Mouse (Mus musculus): Measurements from ENCODE around the gene Cers6. TPM values are rescaled to one million over a fixed set of nuclear protein-coding genes. Genes with fewer than 3 reads are reported as not detected.

The Cers6 gene
- polyA plus RNA-seq, 1 experiment from 2014 or later, result 36.7 TPM

DNA sequence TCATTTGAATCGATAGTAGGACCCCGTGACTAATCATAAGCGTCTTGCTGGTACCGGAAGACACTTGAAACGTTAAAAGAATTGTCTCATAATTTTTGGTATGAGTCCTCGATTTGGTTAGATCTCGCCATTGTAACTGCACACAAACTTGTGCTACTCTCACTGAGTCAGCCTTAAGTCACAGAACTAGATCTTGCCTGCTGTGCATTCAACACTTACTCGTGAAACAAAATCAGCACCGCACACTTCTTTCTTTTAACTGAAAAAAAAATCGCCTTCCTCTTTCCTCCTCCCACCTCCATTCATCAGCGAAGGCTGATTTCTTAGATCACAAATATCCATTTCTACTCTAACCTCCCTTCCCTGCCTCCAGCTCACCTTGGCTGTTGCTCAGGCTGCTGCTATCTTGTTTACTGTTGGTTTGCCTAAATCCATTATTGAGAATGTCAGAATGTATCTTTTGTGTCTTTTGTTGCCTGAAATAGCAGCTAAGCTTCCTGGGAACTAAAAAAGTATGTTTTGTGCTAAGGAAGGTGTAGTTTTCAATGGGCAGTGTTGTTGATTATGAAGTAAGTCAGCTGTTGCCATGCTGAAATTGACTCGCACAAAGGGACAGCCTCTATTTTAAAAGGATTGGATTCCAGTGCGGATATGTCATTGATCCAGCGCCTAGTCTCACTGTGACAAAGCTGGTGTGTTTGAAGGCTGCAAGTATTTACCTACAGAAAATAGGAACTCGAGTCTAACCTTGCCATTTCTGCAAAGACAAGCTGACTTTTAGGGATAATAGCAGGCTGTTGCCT, 1.4 kb downstream of the Cers6 start:
- Histone ChIP-seq H3K36me3 (ENCODE audit: poor library complexity, severe bottlenecking) (no peaks in the 10 kb centered on the region), H3K9ac (peak overlapping the region; percentile 91), H3K4me3 (peak overlapping the region; percentile 90), H3K27me3 (peaks cover 8% of the 10 kb centered on the region), H3K27ac (no peak overlapping the region), H3K4me2 (peak overlapping the region; percentile 70), H3K4me1 (peaks cover 22% of the 10 kb centered on the region), H3K9me3 (replicated peaks) (no peaks in the 10 kb centered on the region)
- ATAC-seq, result no peak
- 2% methylated on average over 15 of the region's 15 CpGs for WGBS

DNA sequence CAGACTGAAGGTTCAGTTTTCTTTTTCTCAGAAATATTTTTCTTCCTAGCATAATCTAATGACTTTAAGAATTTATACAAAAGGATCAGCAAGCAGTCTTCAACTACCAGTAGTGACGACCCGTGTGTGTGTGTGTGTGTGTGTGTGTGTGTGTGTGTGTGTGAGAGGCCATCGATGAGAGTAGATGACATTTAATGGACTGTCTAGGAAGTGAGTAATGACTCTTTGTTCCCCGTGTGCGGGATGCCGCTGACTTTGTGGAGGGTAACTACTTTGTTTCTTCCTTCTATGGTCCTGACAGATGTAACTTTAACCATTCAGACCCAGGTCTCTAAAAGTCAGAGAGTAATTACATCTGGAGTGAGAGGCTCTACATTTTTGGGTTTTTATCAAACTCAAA, 2.3 kb downstream of the Cers6 start:
- peaks cover 8% of the 10 kb centered on the region for H3K27me3 ChIP-seq
- no peak overlapping the region for H3K27ac ChIP-seq
- WGBS, result 64% methylated on average over 6 of the region's 6 CpGs
- H3K9ac ChIP-seq, result peak overlapping the region; percentile 91; the same call in 1 of the 2 replicates
- ATAC-seq, result no peak
- H3K9me3 ChIP-seq (replicated peaks), result no peaks in the 10 kb centered on the region
- no peaks in the 10 kb centered on the region for H3K36me3 ChIP-seq (ENCODE audit: poor library complexity, severe bottlenecking)
- peaks cover 22% of the 10 kb centered on the region for H3K4me1 ChIP-seq
- peak overlapping the region; percentile 70 for H3K4me2 ChIP-seq
- peak overlapping the region; percentile 90 for H3K4me3 ChIP-seq

DNA sequence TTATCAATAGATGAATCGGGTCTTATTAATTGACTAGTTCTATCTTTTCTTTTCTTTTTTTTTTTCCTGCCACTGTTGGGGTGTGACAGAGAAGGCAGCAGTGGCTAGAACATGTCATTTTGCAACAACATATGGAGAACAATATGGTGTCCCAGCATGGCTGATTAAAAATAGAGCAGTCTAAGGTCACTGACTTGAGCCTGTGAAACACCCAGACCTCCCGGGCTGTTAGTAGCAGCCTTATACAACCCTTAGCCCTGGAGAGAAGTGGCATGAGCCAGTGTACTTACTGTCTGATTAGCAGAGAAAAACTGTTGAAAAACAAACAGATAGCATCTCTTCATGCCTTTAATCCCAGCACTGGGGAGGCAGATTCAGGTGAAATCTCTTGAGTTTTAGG, 3.1 kb downstream of the Cers6 start:
- 79% methylated on average over 2 of the region's 2 CpGs for WGBS
- ATAC-seq, result no peak
- Histone ChIP-seq H3K27ac (no peak overlapping the region), H3K36me3 (ENCODE audit: poor library complexity, severe bottlenecking) (no peaks in the 10 kb centered on the region), H3K4me1 (peaks cover 22% of the 10 kb centered on the region), H3K4me3 (no peak overlapping the region), H3K9ac (no peak overlapping the region), H3K27me3 (peaks cover 8% of the 10 kb centered on the region), H3K9me3 (replicated peaks) (no peaks in the 10 kb centered on the region), H3K4me2 (0 out of 2 replicates have a peak overlapping the region, but pooled peaks have one; percentile 14)

DNA sequence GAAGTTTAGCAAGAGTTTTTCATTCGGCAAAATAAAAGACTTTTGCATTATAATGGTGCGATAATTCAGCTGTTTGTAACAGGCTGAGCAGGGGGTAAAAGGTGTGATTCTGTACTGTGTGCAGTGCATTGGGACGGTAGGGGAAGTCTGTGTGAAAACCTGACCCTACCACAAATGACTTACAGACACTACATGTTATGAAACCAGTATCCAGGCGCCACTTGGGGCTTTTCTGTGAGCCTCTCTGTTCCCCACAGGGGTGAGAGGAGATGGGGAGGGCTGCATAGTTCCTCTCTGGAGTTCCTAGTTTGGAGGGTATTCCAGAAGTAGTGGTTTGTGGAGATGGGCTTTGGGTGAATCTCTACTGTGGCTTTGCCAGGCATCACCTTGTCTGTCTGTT, 5.9 kb downstream of the Cers6 start:
- Histone ChIP-seq H3K9ac (no peak overlapping the region), H3K4me1 (peaks cover 23% of the 10 kb centered on the region), H3K4me2 (no peak overlapping the region), H3K4me3 (no peak overlapping the region), H3K27me3 (no peaks in the 10 kb centered on the region), H3K36me3 (ENCODE audit: poor library complexity, severe bottlenecking) (no peaks in the 10 kb centered on the region), H3K9me3 (replicated peaks) (no peaks in the 10 kb centered on the region), H3K27ac (no peak overlapping the region)
- no peak for ATAC-seq
- 72% methylated on average over 4 of the region's 4 CpGs for WGBS

DNA sequence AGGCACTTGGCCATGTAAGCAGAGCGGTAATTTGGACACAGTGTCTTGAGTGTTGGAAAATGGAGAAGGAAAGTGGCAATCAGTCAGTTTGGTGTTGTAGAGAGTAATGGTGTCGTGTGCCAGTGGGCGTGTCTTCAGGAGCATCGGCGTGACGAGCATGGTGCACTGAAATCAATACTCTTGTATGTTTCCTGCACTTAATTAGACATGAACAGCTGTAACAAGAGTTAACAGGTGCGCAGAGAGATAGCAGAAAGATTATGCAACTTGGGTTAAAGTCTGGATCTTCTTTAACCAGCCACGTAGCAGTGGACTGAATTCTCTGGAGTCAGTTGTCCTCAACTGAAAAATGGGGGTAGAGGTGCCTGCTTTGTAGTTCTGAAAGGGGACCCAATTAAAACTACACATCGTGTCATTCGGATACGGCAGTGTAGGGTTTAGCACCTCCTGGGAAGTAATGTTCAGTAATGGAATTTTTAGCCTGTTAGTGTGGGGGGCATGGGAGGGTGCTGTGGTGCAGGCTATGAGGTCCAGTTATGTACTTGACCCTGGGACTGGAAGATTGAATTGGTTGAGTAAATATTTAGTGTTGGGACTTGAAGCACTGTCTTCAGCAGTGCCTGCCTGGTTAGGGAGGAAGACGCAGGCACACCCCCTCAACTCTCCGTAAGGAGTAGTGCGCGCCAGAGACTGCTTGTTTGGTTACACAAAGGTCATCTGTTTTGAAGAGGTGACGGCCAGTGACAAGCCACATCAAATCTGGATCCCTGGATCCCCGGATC, 9.9 kb downstream of the Cers6 start:
- H3K4me3 ChIP-seq, result no peak overlapping the region
- H3K4me1 ChIP-seq, result 0 out of 2 replicates have a peak, but pooled peaks cover 5% of the 10 kb centered on the region
- H3K4me2 ChIP-seq, result no peak overlapping the region
- no peaks in the 10 kb centered on the region for H3K36me3 ChIP-seq (ENCODE audit: poor library complexity, severe bottlenecking)
- no peak overlapping the region for H3K9ac ChIP-seq
- H3K27ac ChIP-seq, result no peak overlapping the region
- no peak for ATAC-seq
- H3K27me3 ChIP-seq, result no peaks in the 10 kb centered on the region
- whole genome bisulfite sequencing, result 83% methylated on average over 17 of the region's 17 CpGs
- H3K9me3 ChIP-seq (replicated peaks), result no peaks in the 10 kb centered on the region

DNA sequence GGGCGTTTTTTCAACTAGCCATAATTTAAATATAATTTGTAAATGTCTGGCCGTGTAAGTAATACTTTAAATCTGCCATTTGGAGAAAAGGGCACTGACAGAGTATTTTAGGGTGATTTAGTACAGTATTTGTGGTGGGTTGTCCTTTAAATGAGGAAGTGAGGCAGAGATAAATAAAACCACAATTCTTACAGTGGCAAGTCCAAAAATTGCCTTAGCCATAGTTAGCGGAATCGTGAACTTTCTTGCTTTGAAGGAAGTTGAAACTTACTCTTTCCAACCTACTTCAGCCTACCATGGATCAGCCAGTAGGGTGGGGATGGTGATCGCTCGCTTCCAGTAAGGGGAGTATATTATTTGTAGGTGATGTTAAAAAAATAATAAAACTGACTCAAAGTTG, 11.8 kb downstream of the Cers6 start:
- no peak overlapping the region for H3K4me3 ChIP-seq
- H3K27ac ChIP-seq, result no peak overlapping the region
- WGBS, result 90% methylated on average over 6 of the region's 6 CpGs
- H3K9me3 ChIP-seq (replicated peaks), result no peaks in the 10 kb centered on the region
- ATAC-seq, result no peak
- no peak overlapping the region for H3K4me2 ChIP-seq
- no peaks in the 10 kb centered on the region for H3K27me3 ChIP-seq
- H3K9ac ChIP-seq, result no peak overlapping the region
- no peaks in the 10 kb centered on the region for H3K36me3 ChIP-seq (ENCODE audit: poor library complexity, severe bottlenecking)
- H3K4me1 ChIP-seq, result 0 out of 2 replicates have a peak, but pooled peaks cover 5% of the 10 kb centered on the region

DNA sequence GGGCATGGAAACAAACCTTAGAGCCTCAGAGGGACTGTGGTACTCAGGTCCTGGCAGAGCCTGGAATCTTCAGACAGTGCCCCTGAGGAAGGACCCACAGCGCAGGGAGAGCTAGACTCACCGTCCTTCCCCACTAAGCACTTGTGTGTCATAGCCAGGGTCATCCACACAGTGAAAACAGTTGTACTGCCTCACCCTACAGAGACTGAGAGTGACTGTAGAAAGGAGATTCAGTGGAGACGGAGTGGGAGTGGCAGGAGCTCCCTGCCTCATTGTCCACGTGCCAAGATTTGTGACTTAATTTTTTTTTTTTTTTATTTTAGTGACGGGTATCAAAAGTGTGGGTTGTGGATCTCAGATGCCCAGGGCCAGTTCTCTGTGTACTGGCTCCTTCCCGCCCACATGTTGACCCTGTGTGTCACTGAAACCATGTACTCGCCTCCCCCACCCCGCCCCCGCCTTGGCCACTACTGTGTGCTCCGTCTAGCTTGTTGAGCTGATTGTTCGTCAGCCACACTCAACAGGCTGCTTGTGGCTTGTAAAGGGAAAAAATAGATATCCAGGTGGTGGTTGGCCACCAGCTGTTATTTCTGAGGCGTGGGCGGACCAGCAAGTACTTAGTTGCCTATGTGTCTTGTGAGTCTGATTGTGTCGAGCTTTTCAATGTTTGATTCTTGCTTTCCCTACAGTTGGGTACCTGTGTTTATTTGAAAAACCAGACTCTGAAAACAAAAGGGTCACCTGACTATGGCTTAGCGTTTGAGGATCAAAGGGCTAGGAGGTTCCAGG, 12.6 kb downstream of the Cers6 start:
- no peak for ATAC-seq
- Histone ChIP-seq H3K27ac (no peak overlapping the region), H3K36me3 (ENCODE audit: poor library complexity, severe bottlenecking) (peaks cover 4% of the 10 kb centered on the region; the same call in 1 of the 2 replicates), H3K4me2 (no peak overlapping the region), H3K4me3 (no peak overlapping the region), H3K27me3 (no peaks in the 10 kb centered on the region), H3K4me1 (0 out of 2 replicates have a peak, but pooled peaks cover 5% of the 10 kb centered on the region), H3K9ac (no peak overlapping the region), H3K9me3 (replicated peaks) (no peaks in the 10 kb centered on the region)
- WGBS, result 71% methylated on average over 15 of the region's 15 CpGs

DNA sequence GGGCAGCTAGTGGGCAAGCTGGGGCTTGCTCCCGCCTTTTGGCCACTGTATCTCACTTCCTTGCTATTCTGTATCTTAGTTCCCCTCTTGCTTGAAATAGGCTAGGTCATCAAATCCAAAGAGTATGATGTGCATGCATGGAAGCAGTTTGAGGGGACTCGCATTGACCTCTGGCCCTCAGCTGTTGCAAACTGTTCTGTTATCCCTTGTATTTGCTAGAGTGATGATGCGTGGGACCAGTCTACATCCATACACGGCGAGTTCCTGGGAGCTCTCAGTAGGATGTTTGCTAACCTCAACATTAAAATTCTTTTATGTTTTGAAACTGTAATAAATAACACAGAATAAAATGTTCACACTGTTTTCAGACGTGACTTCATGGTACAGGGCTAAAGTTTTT, 13.3 kb downstream of the Cers6 start:
- Histone ChIP-seq H3K9ac (no peak overlapping the region), H3K4me1 (0 out of 2 replicates have a peak, but pooled peaks cover 5% of the 10 kb centered on the region), H3K9me3 (replicated peaks) (no peaks in the 10 kb centered on the region), H3K36me3 (ENCODE audit: poor library complexity, severe bottlenecking) (peaks cover 8% of the 10 kb centered on the region; the same call in 1 of the 2 replicates), H3K27me3 (no peaks in the 10 kb centered on the region), H3K4me3 (no peak overlapping the region), H3K27ac (no peak overlapping the region), H3K4me2 (no peak overlapping the region)
- ATAC-seq, result no peak
- 94% methylated on average over 6 of the region's 6 CpGs for WGBS

DNA sequence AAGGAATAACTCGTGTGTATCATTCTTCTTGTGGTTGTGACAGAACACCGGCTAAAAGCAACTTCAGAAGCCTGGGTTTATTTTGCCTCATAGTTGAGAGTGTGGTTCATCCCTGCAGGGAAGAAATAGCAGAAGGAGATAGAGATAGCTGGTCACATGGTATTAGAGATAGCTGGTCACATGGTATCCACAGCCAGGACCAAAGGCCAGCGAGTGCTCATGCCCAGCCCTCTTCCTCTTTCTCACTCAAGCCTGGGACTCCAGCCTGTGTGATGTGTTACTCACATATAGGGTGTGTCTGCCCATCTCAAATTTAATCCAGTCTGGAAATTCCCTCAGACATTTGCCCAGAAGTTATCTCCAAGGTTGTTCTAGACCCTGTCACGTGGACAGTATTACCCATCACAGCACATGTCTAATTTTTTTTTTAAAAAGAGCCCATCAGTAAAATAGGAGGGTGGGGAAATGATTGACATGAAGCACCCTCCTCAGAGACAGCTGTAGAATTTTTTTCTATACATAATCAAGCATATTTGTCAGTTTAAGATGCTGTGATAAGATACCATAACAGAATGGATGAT, 17.9 kb downstream of the Cers6 start:
- Histone ChIP-seq H3K9ac (no peak overlapping the region), H3K4me3 (no peak overlapping the region), H3K4me2 (no peak overlapping the region), H3K27ac (no peak overlapping the region), H3K36me3 (ENCODE audit: poor library complexity, severe bottlenecking) (peaks cover 8% of the 10 kb centered on the region; the same call in 1 of the 2 replicates), H3K4me1 (no peaks in the 10 kb centered on the region), H3K27me3 (no peaks in the 10 kb centered on the region), H3K9me3 (replicated peaks) (no peaks in the 10 kb centered on the region)
- WGBS, result 87% methylated on average over 4 of the region's 4 CpGs
- no peak for ATAC-seq

DNA sequence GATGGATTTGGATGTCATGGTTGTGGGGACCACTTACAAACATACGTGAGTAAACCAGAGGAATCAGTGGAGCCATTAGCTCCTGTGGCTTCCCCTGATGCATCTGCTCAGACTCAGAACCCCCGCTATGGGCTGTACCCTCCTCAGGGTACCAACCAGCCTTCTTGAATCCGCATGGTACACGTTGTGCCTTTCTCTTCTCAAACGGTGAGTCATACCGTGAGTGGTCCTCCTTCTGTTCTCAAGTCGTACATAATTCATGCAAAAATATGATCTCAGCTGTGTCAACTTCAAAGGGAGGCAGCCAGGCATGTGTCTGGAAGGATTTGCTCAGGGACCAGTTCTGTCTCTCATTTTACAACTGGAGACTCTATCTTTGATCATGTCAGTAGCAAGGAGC, 23.3 kb downstream of the Cers6 start:
- no peaks in the 10 kb centered on the region for H3K4me1 ChIP-seq
- no peak overlapping the region for H3K4me2 ChIP-seq
- no peak overlapping the region for H3K9ac ChIP-seq
- no peaks in the 10 kb centered on the region for H3K9me3 ChIP-seq (replicated peaks)
- no peak overlapping the region for H3K27ac ChIP-seq
- H3K27me3 ChIP-seq, result no peaks in the 10 kb centered on the region
- no peak overlapping the region for H3K4me3 ChIP-seq
- 83% methylated on average over 7 of the region's 7 CpGs for WGBS
- no peaks in the 10 kb centered on the region for H3K36me3 ChIP-seq (ENCODE audit: poor library complexity, severe bottlenecking)
- 0 out of 2 replicates have a peak, but pooled peaks have one; percentile 33 for ATAC-seq

DNA sequence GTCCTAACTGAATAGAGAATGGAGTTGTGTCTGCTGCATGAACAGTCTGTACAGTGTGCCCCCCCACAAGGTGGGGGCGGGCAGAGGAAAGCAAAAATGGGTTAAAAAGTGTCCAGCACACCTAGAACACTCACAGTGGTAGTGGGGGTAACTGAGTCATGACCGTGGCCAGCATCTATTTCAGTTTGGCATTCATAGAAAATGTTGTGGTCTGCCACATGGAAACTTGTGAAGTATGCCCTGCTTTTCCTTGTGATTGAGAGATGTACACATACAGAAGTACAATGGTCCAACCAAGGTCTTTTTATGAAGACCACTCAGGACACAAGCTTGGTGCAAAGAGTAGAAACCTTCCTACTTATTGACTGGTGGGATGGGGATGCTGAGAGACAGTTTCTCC, 24.0 kb downstream of the Cers6 start:
- H3K27me3 ChIP-seq, result no peaks in the 10 kb centered on the region
- no peak overlapping the region for H3K4me3 ChIP-seq
- H3K4me2 ChIP-seq, result no peak overlapping the region
- H3K36me3 ChIP-seq (ENCODE audit: poor library complexity, severe bottlenecking), result no peaks in the 10 kb centered on the region
- no peaks in the 10 kb centered on the region for H3K9me3 ChIP-seq (replicated peaks)
- 95% methylated on average over 2 of the region's 2 CpGs for whole genome bisulfite sequencing
- H3K4me1 ChIP-seq, result no peaks in the 10 kb centered on the region
- H3K9ac ChIP-seq, result no peak overlapping the region
- ATAC-seq, result no peak
- no peak overlapping the region for H3K27ac ChIP-seq
